Mouse (Mus musculus): ENCODE measurements around the gene Ptprt. TPM values are rescaled to one million over a fixed set of nuclear protein-coding genes. Genes with fewer than 3 reads are reported as not detected.

Gene Ptprt
- total and polyA plus RNA-seq, 3 experiments: 0.76 TPM; not detected in 2

DNA sequence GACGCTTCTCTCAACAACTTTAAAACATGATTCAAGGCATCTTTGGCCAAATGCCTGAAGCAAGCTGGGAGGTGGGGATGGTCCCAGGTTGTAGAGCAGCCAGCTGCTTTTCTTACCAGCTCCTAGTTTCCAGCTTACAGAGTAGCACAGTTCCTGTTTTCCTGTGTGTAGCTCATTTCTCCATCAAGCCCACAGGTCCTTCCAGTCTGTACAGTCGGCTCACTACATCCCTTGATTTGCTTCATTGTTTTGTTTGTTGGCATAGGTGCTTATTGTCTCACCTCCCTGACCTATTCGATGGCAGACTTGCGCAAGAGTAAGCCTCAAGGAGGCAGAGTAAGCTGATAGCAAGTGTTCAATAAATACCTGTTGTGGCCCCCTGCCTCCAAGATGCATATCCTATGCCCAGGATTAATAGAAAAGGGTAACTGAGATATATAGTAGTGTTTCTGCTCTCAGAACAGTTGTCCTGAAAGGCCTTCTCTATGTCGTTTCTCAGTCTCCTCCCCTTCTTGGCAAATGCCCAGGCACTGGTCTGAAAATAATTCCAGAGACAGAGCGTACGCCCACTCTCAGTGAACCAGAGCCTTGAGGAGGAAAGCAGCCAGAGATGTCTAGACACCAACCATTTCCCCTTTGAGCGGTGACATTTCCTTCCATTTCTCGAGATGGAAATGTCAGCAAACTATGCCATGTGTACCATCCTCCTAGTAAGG, 852.7 kb downstream of the Ptprt start:
- no peak overlapping the region for H3K27ac ChIP-seq (ENCODE audit: insufficient read depth, low read depth)
- no peaks in the 10 kb centered on the region for H3K27me3 ChIP-seq (replicated peaks)
- H3K79me2 ChIP-seq (replicated peaks; ENCODE audit: control insufficient read depth, extremely low read depth, insufficient read depth, poor library complexity, severe bottlenecking): no peaks in the 10 kb centered on the region
- H3K9me3 ChIP-seq (replicated peaks; ENCODE audit: low read length): peaks cover 52% of the 10 kb centered on the region
- H3K4me1 ChIP-seq (ENCODE audit: control insufficient read depth in 1 of 2, insufficient read depth in 2 of 2): no peaks in the 10 kb centered on the region
- TF ChIP-seq GABPA (IDR thresholded peaks at IDR 0.05; ENCODE audit: insufficient replicate concordance, low read depth, low read length): no peak
- TF ChIP-seq POLR2A (IDR thresholded peaks at IDR 0.05; ENCODE audit: low read depth, low read length): no peak
- TF ChIP-seq SIN3A (IDR thresholded peaks at IDR 0.05; ENCODE audit: low read length): no peak
- no peak for TF ChIP-seq NELFE (IDR thresholded peaks at IDR 0.05; ENCODE audit: low read depth, low read length)
- TF ChIP-seq MAFK (IDR thresholded peaks at IDR 0.05; ENCODE audit: insufficient replicate concordance, low read length): no peak
- no peak for TF ChIP-seq JUND (conservative IDR thresholded peaks at IDR 0.05; ENCODE audit: low read depth, low read length)
- TF ChIP-seq ETS1 (conservative IDR thresholded peaks at IDR 0.05; ENCODE audit: low read depth, low read length): no peak
- no peak for TF ChIP-seq MXI1 (IDR thresholded peaks at IDR 0.05; ENCODE audit: low read depth, low read length)
- TF ChIP-seq IRF4 (IDR thresholded peaks at IDR 0.05; ENCODE audit: low read depth, low read length): no peak
- no peak for TF ChIP-seq UBTF (IDR thresholded peaks at IDR 0.05; ENCODE audit: low read depth, low read length)
- no peak for TF ChIP-seq KAT2A (IDR thresholded peaks at IDR 0.05; ENCODE audit: insufficient replicate concordance, low read length)
- TF ChIP-seq USF2 (conservative IDR thresholded peaks at IDR 0.05; ENCODE audit: low read depth, low read length): no peak
- TF ChIP-seq HCFC1 (IDR thresholded peaks at IDR 0.05; ENCODE audit: low read depth, low read length): no peak
- TF ChIP-seq CHD1 (IDR thresholded peaks at IDR 0.05; ENCODE audit: low read depth, low read length): no peak
- TF ChIP-seq RAD21 (IDR thresholded peaks at IDR 0.05; ENCODE audit: low read depth, low read length): no peak
- no peak for TF ChIP-seq MEF2A (IDR thresholded peaks at IDR 0.05; ENCODE audit: borderline replicate concordance, low read depth, low read length)
- no peak for TF ChIP-seq MAZ (IDR thresholded peaks at IDR 0.05; ENCODE audit: low read depth, low read length)
- no peak for TF ChIP-seq MYC (IDR thresholded peaks at IDR 0.05; ENCODE audit: low read depth, low read length)
- TF ChIP-seq BHLHE40 (IDR thresholded peaks at IDR 0.05; ENCODE audit: low read depth, low read length): no peak
- no peak for TF ChIP-seq RCOR1 (conservative IDR thresholded peaks at IDR 0.05; ENCODE audit: low read depth, low read length)
- no peak overlapping the region for H3K4me3 ChIP-seq (replicated peaks in 1 of 3; ENCODE audit: low read depth in 2 of 3, low read length in 2 of 3, poor library complexity in 1 of 3)
- no peak for DNase-seq (ENCODE audit: extremely low read depth)
- H3K4me2 ChIP-seq (ENCODE audit: insufficient read depth, low read depth, poor library complexity, severe bottlenecking): no peak overlapping the region
- in situ Hi-C loops (cut with MboI; ENCODE audit: low pct_ligation_motif_present, low pct_unique_long_range_greater_than_20kb, low sequenced_read_pairs): no loop called here
- no peaks in the 10 kb centered on the region for H3K36me3 ChIP-seq (replicated peaks in 1 of 2; ENCODE audit: control insufficient read depth in 1 of 2, insufficient read depth in 1 of 2, low read length in 1 of 2)
- dilution Hi-C loops (cut with MboI; ENCODE audit: extremely low pct_ligation_motif_present, extremely low pct_unique_long_range_greater_than_20kb, low sequenced_read_pairs): no loop called here
- no peak overlapping the region for H3K9ac ChIP-seq (ENCODE audit: insufficient read depth, low read depth)

Measured in CH12.LX (cell line).